Mouse (Mus musculus) stomach, postnatal 0 days (tissue): ENCODE measurements around the gene Coro1a.

Source experiments
- CTCF ChIP-seq: IDR thresholded peaks from 2 replicates; pipeline ENCODE4 v1.5.1; 2016; ENCODE audit warnings: antibody characterized with exemption, low read depth, mild to moderate bottlenecking, moderate library complexity
- EP300 ChIP-seq: optimal IDR thresholded peaks from 2 replicates; pipeline ENCODE3; 2016; ENCODE audit warnings: antibody characterized with exemption

DNA sequence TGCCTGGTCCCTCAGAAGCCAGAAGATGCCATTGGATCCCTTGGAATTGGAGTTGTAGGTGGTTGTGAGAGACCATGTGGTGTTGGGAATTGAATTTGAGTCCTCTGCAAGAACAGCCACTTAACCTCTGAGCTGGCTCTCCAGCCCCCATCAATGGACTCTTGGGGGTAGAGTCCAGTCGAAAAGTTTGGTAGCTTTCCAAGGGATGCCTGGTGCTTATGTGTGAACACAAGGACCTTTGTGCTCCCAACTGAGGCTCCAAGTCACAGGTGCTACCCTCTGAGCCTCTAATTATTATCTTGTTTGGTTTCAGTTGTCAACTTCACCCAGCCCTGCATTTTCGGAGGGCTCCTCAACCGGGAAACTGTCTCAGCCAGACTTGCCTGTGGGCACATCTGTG, 16.9 kb downstream of the Coro1a start:
- TF ChIP-seq EP300 (no peak), CTCF (no peak)
